Mouse (Mus musculus): Measurements from ENCODE around the gene Cd4. TPM values are rescaled to one million over a fixed set of nuclear protein-coding genes. Genes with fewer than 3 reads are reported as not detected.

Gene Cd4
- polyA plus RNA-seq, 1 experiment, result 5.8 TPM

- Histone ChIP-seq H3K36me3 (ENCODE audit: control insufficient read depth, insufficient read depth, low read length) (no peaks in the 10 kb centered on the region), H3K27me3 (ENCODE audit: control insufficient read depth, insufficient read depth, low read length) (no peaks in the 10 kb centered on the region), H3K4me1 (ENCODE audit: control insufficient read depth, insufficient read depth, insufficient read length, low read length) (peaks cover 8% of the 10 kb centered on the region), H3K4me3 (ENCODE audit: low read depth, low read length) (no peak overlapping the region), H3K27ac (ENCODE audit: insufficient read depth, low read depth, low read length) (peak overlapping the region; percentile 73)
- no peak for TF ChIP-seq POLR2A (IDR thresholded peaks at IDR 0.05; ENCODE audit: low read depth, low read length)
- TF ChIP-seq CTCF (IDR thresholded peaks at IDR 0.05; ENCODE audit: extremely low read depth, insufficient read length, insufficient replicate concordance, low read depth, low read length), result no peak
- 64% methylated on average over 16 of the region's 16 CpGs for WGBS
Observed at GRCm38 (mm10) chr6:124904991-124905860, 17.2 kb upstream of the Cd4 start.

DNA sequence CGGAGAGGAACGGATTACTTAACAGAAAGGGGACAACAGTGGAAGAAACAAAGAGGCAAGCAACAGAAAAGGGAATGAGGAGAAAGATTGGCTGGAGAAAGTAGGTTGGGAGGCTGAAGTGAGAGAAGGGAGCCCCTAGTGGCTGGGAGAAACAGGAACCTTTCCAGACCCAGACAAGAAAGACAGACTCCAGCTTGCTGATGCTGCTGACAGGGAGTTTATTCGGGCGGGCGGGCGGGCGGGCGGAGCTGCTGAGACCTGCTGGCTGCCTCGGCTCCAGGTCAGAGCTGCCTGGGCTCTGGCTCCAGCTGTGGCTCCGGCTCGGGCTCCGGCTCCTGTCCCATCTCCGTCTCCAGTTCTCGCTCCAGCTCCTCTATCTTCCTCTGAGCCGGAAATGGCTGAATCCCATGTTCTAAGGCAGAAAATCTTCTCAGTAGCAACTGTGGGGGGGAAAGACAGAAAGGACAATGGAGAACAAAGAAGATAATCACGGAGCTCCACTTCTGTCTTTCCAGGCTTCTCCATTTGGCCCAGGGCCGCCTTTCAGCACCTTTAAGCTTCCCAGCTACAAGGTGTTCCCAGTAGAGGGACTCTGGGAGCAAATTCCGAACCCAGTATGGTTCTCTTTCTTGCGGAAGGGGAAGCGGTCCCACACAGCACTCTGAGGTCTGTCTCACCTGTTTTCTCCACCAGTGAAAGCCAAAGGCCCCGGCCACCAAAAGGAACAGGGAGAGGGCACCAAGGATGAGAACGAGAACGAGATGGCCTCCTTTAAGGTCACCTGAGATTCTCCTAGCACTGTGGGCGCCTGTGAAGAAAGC lies 16.4 kb upstream of the Cd4 start:
- Histone ChIP-seq H3K27me3 (ENCODE audit: control insufficient read depth, insufficient read depth, low read length) (no peaks in the 10 kb centered on the region), H3K4me1 (ENCODE audit: control insufficient read depth, insufficient read depth, insufficient read length, low read length) (peaks cover 6% of the 10 kb centered on the region), H3K27ac (ENCODE audit: insufficient read depth, low read depth, low read length) (peak overlapping the region; percentile 99), H3K36me3 (ENCODE audit: control insufficient read depth, insufficient read depth, low read length) (no peaks in the 10 kb centered on the region), H3K4me3 (ENCODE audit: low read depth, low read length) (peak overlapping the region; percentile 70)
- TF ChIP-seq POLR2A (IDR thresholded peaks at IDR 0.05; ENCODE audit: low read depth, low read length) (no peak), CTCF (IDR thresholded peaks at IDR 0.05; ENCODE audit: extremely low read depth, insufficient read length, insufficient replicate concordance, low read depth, low read length) (peak; percentile 39; the same call in 1 of the 2 replicates)
- WGBS, result 10% methylated on average over 24 of the region's 24 CpGs

DNA sequence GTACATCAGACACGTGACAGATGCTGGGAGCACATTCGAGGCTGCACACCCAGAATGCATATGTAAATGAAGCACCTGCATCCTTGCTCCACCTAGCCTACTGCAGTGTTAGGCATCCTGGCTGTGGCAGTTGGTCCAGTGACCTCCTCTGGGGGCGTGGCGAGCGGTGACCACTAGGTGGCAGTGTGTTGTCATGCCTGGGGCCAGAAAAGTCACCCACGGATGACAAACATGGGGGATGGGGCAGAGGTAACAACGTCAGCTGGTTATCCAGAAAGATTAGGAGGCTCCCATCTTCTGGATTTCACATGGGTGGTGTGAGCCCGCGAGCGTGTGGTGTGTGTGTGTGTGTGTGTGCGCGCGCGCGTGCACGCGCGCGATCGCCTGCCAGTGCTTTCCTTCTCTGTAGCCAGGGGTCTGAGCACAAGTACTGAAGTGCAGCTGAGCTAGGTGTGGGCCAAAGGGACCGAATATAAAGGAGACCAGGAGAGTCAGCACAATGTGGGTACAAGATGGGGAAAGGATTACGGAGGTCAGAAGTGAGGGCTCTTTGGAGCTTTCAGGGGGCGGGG lies 15.6 kb upstream of the Cd4 start:
- TF ChIP-seq CTCF (IDR thresholded peaks at IDR 0.05; ENCODE audit: extremely low read depth, insufficient read length, insufficient replicate concordance, low read depth, low read length), result peak; percentile 96
- peak; percentile 32; the same call in 1 of the 2 replicates for TF ChIP-seq POLR2A (IDR thresholded peaks at IDR 0.05; ENCODE audit: low read depth, low read length)
- Histone ChIP-seq H3K4me1 (ENCODE audit: control insufficient read depth, insufficient read depth, insufficient read length, low read length) (peaks cover 6% of the 10 kb centered on the region), H3K4me3 (ENCODE audit: low read depth, low read length) (peak overlapping the region; percentile 70), H3K36me3 (ENCODE audit: control insufficient read depth, insufficient read depth, low read length) (no peaks in the 10 kb centered on the region), H3K27ac (ENCODE audit: insufficient read depth, low read depth, low read length) (peak overlapping the region; percentile 99), H3K27me3 (ENCODE audit: control insufficient read depth, insufficient read depth, low read length) (no peaks in the 10 kb centered on the region)
- WGBS, result under 1% methylated on average over 23 of the region's 23 CpGs

DNA sequence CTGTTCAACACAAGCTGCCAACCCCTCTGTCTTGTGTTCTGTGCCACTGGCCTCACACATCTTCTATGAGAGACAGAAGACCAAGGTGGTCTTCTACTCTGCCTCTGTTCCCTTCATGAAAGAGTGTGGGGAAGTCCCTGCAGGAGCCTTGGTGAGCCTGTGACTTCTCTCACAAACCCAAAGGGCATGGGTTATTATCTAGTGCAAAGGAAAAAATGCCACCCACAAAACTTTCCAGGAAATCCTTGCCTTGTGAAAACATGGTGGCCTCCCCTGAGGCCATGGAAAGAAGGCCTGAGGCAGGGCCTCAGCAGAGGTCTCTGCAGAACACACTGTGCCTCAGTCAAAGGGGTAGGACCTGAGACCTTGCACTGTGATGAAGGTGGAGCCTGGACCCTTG lies 13.8 kb upstream of the Cd4 start:
- H3K4me3 ChIP-seq (ENCODE audit: low read depth, low read length), result no peak overlapping the region
- no peaks in the 10 kb centered on the region for H3K27me3 ChIP-seq (ENCODE audit: control insufficient read depth, insufficient read depth, low read length)
- H3K27ac ChIP-seq (ENCODE audit: insufficient read depth, low read depth, low read length), result no peak overlapping the region
- TF ChIP-seq POLR2A (IDR thresholded peaks at IDR 0.05; ENCODE audit: low read depth, low read length), result no peak
- no peak for TF ChIP-seq CTCF (IDR thresholded peaks at IDR 0.05; ENCODE audit: extremely low read depth, insufficient read length, insufficient replicate concordance, low read depth, low read length)
- H3K4me1 ChIP-seq (ENCODE audit: control insufficient read depth, insufficient read depth, insufficient read length, low read length), result 0 out of 2 replicates have a peak, but pooled peaks cover 3% of the 10 kb centered on the region
- no peaks in the 10 kb centered on the region for H3K36me3 ChIP-seq (ENCODE audit: control insufficient read depth, insufficient read depth, low read length)

DNA sequence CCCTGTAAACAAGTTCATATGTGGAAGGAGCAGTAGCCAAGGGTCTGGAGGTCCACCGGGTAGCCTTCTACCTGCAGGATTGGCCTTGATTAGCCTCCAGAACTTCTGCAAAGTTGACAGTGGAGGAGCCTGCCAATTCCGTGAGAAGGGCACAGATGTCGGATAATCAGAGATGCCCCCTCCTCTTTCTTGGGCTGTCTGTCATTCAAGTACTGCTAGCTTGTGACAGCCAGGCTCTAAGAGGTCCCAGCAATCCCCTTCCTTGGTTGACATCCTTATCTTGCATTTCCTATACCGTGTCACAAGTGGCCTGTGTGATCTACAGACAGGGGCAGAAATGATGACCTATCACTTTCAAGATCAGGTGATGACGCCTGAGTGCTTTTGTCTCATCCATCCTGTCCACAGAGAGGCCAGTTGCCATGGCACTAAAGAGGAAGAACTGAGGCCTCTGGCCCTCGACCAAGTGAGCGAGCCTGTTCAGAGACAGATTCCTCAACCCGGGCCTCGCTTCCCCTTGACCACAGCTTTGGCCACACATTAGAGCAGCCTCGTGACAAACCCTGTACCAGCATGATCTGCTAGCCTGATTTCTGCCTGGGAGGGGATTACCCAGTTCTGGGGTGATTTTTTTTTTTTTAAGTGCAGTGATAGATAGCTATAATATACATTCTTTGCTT lies 12.9 kb upstream of the Cd4 start:
- TF ChIP-seq CTCF (IDR thresholded peaks at IDR 0.05; ENCODE audit: extremely low read depth, insufficient read length, insufficient replicate concordance, low read depth, low read length), result no peak
- no peak for TF ChIP-seq POLR2A (IDR thresholded peaks at IDR 0.05; ENCODE audit: low read depth, low read length)
- H3K27ac ChIP-seq (ENCODE audit: insufficient read depth, low read depth, low read length), result peak overlapping the region; percentile 63
- 0 out of 2 replicates have a peak, but pooled peaks cover 3% of the 10 kb centered on the region for H3K4me1 ChIP-seq (ENCODE audit: control insufficient read depth, insufficient read depth, insufficient read length, low read length)
- WGBS, result 60% methylated on average over 10 of the region's 10 CpGs
- H3K27me3 ChIP-seq (ENCODE audit: control insufficient read depth, insufficient read depth, low read length), result no peaks in the 10 kb centered on the region
- no peak overlapping the region for H3K4me3 ChIP-seq (ENCODE audit: low read depth, low read length)
- H3K36me3 ChIP-seq (ENCODE audit: control insufficient read depth, insufficient read depth, low read length), result no peaks in the 10 kb centered on the region

- peak overlapping the region; percentile 63; the same call in 1 of the 2 replicates for H3K27ac ChIP-seq (ENCODE audit: insufficient read depth, low read depth, low read length)
- no peaks in the 10 kb centered on the region for H3K27me3 ChIP-seq (ENCODE audit: control insufficient read depth, insufficient read depth, low read length)
- TF ChIP-seq CTCF (IDR thresholded peaks at IDR 0.05; ENCODE audit: extremely low read depth, insufficient read length, insufficient replicate concordance, low read depth, low read length) (no peak), POLR2A (IDR thresholded peaks at IDR 0.05; ENCODE audit: low read depth, low read length) (no peak)
- 0 out of 2 replicates have a peak, but pooled peaks cover 3% of the 10 kb centered on the region for H3K4me1 ChIP-seq (ENCODE audit: control insufficient read depth, insufficient read depth, insufficient read length, low read length)
- no peaks in the 10 kb centered on the region for H3K36me3 ChIP-seq (ENCODE audit: control insufficient read depth, insufficient read depth, low read length)
- WGBS, result 63% methylated on average over 8 of the region's 8 CpGs
- H3K4me3 ChIP-seq (ENCODE audit: low read depth, low read length), result no peak overlapping the region
Observed at GRCm38 (mm10) chr6:124900056-124900800, 12.2 kb upstream of the Cd4 start.

Measured in small intestine, adult 2 months (tissue).